Mouse (Mus musculus): ENCODE results near the gene Mllt10.
A peak's percentile ranks its signal among the peaks of the same experiment; 100 is the strongest.

The Mllt10 gene

DNA sequence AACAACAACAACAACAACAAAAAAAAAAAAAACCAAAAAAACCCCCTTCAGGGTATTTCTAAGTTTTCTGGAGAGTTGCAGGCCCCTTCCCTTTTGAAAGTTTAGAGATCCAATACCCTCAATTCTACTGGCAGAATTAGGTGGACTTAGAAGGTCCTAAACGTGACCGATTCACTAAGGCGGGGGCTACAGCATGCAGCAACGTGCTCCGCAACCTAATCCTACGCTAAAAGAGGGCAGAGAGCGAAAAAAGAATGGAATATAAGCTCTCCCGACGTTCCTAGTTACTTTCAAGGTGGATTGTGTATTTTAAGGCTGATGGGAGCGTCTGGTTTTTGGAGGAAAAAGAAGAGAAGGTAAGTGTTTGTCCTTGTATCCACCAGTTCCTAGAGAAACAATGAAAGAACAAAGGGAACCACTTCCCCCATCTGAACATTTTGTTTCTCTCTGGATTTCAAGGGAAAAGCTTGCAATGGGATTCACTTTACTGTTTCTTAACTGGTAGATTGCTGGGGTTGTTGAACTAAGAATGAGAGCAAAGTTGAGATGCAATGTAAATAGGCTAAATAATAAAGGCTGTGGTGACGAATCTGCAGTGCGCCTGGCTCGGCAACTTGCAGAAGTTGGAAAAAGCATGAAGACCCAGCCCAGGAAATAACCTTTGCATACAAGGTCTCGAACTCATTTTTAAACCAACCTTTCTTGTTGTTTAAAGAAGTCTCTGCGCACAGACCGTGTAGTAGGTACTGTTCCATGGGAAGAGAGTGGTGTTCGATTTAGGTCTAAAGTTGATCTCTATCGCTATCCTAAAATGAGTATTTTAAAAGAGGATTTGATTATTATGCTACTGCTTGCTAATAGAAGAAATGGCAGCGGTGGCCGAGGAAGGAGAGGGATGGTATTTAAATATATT is at the start of gene Mllt10:
Gene Mllt10 (plus strand): TSS at position 222 of the 913 bp plus-strand sequence.
- no peak for DNase-seq (ENCODE audit: low read depth, low spot score)

DNA sequence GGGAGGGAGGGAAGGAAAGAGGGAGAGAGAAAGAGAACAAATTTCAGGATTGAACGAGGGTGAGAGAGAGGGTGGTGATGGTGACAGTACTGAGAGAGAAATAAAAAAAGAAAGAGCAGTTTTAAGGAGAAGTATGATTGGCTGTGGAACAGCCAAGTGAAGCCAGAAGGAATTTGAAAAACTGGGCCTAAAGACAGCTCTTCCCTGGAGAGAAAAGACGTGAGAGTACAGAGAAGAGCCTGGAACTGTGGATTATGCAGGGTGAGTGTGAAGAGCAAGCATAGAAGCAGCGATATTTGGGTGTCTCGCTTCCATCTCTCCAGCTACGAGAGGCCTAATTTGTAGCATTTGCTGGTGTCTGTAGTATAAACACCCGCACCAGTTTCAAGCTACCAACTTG is 43.8 kb upstream of the Mllt10 start:
- no peak for DNase-seq (ENCODE audit: low read depth, low spot score)

DNA sequence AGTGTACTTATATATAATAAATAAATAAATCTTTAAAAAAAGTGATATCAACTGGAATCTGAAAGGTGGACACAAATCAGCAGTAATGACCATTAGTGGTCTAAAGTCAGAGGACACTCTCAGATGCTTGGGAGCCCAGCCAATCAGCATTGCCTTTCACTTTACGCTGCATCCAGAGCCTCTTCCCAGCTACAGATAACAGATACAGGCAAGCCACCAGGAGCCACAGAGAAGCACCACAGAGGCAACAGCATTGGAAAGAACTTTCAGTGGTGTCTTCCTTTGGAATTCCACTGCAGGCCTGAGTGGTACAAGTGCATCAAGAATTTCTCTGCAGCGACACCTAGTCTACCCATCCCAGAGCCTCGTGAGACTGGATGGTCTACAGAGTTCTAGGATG is 42.2 kb upstream of the Mllt10 start:
- DNase-seq (ENCODE audit: low read depth, low spot score): no peak

DNA sequence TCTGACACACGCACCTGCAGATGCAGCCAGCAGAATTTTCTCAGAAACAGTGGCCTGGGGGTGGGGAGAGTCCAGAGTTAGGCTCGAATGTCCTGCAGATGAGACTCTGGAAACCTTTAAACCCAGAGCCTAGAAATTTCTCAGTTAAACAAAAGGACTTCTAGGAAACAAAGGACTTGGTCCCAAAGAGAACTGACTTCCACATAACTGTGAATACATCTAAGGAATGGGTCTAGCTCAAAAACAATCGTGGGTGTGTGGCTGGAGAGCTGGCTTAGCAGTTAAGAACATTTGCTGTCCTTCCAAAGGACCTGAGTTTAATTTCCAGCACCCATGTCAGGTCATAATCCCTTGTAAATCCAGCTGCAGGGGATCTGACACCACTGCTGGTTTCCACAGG is 39.5 kb upstream of the Mllt10 start:
- DNase-seq (ENCODE audit: low read depth, low spot score): no peak

DNA sequence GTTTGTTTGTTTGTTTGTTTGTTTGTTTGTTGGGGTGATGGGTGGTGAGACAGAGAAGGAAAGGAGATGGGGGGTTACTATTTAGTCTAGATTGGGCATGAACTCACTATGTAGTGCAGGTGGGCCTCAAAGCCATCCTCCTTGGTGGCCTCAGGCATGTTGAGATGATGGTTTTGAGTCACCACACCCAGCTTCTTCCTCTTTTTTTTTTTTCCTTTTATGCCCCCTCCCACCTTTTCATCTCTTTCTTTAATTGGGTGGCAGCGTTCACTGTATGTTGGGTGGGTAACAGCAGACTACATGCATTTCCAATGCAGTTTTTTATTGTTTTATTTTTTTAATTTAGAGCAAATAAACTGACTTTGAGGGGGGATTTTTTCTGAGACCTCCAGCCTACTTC is 38.4 kb upstream of the Mllt10 start:
- DNase-seq (ENCODE audit: low read depth, low spot score): no peak

DNA sequence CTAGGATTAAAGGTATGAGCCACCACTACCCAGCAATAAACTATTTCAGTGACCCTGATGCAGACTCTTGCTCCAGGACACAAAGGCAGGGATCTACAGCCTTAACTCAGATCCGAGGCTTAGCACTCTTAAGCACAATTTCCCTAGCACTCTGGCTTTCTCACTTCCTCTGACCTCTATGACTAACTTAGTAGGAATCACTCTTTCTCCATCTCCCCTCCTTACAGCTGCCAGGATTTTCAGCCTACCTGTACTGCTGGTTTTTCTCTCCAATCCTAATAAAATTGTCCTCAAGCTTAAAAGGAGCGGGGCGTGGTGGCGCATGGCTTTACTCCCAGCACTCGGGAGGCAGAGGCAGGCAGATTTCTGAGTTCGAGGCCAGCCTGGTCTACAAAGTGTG is 37.7 kb upstream of the Mllt10 start:
- DNase-seq (ENCODE audit: low read depth, low spot score): no peak

DNA sequence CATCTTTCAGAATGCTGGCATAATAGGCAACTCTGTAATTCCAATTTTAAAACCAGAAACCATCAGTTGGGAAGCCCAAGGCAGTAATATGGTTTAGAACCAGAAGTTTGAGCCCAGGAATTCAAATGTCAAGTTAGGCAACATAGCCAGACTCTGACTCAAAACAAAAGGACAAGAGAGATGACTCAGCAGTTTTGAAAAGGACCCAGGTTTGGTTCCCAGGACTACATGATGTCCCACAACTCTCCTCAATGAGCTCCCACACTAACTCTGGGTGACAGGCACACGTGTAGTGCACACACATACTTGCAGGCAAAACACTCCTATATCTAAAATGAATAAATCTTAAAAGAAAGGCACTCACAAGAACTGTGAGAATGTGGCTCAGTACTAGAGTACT is 35.9 kb upstream of the Mllt10 start:
- DNase-seq (ENCODE audit: low read depth, low spot score): no peak

DNA sequence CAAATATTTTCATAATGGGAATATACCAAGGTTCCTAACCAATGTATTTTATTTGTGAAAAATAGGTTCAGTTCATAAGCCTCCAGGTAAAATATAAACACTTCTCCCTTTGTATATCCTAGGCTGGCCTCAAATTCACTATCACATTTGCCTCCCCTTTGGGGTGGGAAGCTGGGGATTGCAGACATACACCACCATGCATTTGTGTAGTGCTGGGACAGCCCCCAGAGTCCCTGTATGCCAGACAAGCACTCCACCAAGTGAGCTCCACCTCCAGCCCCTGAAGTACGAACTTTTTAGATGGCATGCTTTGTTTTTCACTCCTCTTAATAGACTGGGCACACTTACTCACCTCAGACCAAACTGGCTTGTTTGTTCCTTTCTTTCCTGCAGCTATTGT is 32.2 kb upstream of the Mllt10 start:
- no peak for DNase-seq (ENCODE audit: low read depth, low spot score)

DNA sequence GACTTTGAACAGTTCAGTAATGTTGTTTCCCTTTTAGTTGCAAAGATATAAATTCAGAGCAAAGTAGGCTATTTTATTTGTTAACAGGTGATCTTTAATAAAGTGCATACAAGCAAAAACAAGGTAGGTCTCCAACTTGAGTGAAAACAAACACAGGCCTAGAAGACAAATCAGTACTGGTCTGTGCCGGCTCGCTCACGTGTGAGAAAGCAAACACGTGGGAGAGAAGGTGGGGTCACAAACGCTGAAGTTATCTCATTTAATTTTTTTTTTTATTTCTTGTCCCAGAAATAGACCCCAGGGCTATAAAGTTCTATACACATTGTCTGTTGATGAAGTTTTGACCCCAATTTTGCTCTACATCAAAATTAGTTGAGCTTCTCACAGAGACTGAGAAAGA is 29.9 kb upstream of the Mllt10 start:
- no peak for DNase-seq (ENCODE audit: low read depth, low spot score)

DNA sequence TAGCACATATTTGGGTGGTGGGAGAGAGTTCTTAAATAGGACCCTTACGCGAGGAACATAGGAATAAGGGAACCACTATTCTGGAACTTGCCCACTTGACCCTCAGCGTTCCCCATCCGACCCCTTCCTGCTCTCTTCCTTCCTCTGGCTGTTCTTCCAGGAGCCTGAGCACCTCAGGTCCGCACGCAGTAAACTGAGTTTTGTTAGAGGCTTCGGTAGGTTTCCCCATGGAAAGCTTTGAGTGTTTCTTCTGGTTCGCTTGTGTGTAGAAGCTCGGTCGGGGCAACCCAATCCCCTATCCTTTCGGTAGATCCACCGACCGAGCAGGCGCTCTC is 29.3 kb upstream of the Mllt10 start:
- DNase-seq (ENCODE audit: low read depth, low spot score): no peak

DNA sequence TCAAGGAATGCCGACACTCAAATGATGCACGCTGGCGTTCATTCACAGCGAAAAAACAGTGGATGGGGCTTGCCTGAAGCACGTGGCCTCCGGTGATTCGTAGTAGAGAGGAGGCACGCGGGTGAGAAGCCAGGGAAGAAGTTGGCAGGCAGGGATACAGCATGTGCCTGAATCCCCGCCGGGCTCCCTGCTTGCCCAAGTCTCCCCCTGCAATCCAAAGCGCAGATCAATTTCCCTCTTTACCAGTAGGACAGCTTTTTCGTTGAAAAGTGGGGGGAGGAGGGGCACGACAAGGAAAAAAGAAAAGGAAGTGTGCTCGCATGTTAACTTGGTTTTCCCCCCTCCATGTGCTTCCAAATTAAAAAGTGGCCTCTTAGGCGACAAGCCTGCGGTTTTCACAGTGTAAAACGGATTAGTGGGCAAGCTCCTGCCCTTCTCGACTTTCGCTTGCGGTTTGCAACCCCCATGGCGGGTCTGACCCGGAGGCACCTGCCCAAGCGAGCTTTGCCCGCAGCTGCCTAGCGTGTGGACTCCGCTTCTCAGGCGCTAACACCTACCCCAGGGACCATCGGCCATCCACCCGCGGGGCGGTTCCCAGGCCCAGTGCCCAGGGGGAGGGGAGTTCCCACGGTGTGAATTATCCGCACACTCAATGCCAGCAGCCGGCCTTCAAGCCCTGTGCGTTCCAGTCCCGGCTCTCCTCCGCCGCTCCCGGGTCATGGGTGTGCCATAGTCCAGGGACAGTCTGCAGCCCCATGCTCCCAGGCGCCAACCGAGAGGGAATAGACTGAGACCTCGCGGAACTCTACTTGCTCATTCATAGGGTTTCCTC is 28.7 kb upstream of the Mllt10 start:
- DNase-seq (ENCODE audit: low read depth, low spot score): no peak

DNA sequence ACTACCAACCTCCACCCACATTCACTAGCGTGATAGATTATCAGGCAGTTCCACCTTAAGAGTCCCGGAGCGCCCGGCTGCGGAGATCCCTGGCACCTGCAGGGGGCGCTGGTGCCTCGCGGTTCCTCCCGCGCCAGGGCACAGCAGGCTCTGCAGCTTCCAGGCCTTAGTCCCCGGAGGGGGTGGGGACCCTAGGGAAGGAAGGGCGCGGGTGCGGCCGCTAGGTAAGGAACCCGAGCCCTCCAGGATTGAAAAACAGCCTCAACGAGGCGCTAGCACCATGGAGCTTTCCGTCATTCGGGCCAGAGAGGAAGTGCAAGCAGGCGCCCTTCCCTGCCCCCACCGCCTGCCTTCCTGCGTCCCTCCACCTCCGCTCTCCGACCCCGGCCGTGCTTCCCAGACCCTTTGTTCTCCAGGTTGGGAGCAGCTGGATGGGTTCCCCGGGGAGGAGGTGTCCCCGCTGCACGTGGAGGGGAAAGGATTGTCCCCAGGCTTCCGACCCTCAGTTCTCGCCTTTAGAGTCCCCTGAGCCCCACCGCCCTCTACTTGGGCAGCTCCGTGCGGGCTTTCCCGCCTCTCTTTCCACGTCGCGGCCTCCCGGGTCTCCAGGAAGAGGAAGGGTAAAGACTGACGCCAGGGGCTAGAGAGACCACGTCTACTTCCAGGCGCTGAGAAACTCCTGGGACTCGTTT is 27.4 kb upstream of the Mllt10 start:
- peak; percentile 91 for DNase-seq (ENCODE audit: low read depth, low spot score)

DNA sequence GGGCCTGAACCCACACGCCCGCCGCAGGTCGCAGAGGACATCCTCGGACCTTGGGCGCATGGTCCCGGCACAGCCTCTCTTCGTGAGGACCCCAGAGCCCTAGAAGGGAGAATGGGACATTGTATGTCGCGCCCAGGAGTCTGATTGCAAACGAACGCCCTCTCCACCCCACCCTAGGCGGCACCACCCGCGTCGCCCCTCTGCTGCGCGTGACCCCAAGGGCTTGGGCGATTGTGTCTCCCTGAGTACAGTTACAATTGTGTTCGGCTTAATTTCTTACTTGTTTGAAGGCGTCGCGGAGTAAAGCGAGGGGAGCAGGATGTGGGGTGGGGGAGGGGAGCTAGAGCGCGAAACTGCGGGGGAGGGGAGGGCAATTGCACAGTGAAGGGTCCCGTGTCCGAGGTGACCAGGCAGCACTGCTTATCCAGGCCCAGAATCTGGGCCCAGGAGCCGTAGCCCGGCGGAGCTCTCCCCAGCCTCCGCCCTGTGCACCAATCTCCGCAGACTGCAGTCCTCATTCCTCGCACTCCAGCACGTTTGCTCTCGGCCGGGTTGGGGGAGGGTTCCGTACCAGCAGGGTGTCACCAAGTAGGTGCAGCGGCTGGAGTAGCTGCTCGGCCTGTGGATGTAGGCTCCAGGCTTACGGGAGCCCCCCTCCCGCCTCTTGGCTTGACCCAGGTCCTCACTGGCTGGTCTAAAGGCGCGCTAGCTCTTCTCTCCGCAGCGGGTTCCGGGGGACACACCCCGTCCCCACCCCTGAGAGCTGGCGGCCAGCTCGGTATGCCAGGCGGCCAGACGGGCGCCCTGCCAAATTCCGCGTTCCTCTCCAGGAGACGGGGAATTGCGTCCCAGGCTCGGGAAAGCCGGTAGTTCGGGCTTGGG is 26.7 kb upstream of the Mllt10 start:
- DNase-seq (ENCODE audit: low read depth, low spot score): no peak

DNA sequence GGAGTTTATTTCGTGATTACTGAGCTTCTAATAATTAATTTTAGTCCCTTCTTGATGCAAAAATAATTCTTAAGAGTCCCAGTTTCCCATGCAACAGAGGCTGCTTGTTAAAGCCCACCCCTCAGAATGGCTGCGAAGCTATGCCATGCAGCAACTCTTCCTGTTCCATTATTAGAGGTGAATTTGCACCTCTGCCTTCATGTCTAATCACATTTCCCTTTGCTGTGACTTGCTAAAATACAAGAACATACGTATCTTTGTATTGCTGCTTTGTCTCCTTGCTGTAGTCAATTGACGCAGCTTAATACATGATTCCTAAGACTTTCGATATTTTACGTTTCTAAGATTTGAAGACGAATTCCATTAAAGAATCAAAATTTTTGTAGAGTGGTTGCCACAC is 25.4 kb upstream of the Mllt10 start:
- DNase-seq (ENCODE audit: low read depth, low spot score): no peak

DNA sequence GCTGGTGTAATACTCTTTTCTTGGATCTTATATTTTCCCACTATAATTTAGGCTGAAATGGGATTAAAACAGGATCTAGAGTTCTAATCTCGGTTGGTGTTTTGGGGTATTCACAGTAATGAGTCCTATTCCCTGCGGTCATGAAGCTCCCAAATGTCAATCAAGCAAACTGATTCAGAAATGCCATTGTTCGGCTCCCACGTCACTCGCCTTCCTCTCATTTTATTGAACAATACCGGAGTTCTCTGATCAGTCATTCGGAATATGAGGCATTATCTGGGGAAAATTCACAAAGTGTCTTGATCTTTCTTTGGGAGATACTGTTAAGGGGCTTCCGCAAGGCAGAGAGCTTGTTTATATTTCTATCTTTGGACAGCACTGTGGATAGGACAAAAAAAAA is 24.5 kb upstream of the Mllt10 start:
- DNase-seq (ENCODE audit: low read depth, low spot score): no peak

DNA sequence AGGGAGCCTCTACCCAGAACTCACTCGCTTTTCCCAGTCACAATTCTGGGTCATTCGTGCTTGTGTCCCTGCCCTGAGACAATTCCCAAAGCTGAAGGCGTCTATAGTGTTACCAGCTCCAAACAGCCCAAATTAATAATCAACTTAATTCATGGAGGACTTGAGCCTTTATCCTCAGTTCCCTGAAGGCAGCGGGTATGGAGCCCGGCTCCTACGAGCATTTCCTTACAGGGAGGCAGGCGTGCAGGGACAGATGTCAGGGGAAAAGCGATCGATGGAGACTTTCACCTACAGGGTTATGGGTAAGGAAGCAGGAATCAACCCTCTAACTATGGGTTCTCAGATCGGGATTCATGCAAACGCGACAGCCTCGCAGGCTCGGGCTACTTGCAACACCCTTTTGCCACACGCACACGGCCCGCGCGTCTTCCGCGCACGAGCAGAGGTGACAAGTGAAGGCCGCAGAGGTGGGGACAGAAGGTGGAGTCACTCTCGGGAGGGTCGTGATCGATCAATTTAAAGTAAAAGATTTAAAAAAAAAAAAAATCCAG is 23.7 kb upstream of the Mllt10 start:
- no peak for DNase-seq (ENCODE audit: low read depth, low spot score)

DNA sequence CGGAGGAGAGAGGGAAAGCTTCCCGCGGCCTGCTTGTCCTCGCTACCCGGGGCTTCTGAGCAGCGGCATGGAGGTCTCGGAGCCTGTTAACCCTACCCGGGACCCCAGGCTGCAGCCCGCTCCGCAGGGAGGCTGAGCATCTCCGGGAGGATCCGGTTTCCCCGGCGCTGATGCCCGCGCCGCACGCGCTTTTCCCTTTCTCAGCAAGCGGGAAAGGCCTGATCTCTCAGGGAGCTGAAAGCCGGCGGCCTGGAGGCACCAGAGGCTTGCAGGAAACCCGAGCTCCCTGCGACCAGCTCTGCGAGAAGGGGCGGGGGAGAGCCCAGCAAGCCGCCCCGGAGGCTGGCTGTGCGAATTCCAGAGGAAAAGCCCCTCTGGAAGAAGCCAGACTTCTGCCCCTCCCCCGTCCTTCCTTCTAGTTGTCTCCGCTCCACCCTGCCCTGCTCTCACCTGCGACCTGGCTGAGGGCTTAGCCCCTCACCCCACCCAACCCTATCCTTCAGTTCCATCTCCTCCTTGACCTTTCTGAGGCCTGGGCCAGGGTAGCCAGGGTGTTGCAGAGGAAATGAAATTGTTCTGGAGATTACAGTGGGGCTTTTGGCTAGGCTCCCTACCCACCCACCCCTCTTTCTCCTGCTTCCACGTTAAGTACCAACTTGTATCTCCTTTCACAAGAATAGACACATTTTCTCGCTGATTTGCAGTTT is 23.1 kb upstream of the Mllt10 start:
- DNase-seq (ENCODE audit: low read depth, low spot score): no peak

DNA sequence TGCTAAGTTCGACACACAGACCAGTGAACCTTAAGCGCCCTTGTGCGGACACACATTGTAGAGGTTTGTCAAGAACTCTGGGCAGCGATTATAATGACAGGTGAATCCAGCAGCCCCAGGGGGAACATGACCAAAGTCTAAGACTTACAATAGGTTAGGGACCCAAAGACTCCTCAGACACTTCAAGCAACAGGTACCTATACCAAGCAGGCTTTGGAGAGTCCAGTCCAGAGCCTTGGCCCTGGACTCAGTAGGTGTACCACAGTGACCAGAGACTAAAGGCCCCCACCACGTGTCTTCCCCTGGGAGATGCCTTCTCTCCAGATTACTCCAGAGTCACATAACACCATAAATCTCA is 22.5 kb upstream of the Mllt10 start:
- DNase-seq (ENCODE audit: low read depth, low spot score): no peak

DNA sequence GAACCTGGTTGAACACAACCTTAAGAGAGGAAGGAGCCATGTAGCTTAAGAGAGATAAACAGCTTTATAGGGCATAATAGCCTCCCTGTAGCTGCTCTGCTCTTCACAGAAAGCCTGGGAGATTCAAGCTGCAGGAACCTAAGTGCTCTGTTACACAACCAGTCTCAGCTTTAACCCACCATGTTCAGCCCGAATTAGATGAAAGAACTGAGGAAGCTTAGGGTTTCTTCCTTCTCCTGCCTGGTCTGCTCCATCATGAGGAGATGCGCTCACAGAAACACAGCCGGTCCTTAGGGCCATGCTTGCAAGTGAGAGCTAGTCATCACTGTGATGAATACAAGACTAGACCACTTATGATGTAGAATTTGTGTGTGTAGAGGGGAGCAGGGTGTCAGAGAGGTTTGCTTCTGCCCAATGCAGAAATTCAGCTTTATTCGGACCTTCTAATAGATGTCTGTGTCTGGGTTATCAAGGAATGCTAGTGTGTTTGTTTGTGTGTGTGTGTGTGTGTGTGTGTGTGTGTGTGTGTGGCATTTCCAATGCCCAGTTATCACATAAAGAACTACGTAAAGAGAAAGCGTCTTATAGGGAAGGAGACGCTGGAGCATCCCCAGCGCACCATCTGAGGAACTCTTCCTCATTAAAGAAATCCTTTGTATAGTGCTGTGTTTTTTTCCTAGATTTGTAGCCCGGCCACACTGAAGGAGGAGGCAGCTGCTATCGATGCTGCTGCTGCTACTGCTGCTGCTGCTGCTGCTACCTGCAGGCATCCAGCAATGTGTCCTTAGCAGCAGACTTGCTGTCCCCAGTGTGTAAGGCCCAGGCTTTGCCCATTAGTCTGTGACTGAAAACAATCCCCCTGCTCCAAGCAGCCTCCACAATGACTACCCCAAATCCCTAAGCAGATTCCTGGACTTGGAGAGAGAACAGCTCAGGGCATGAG is 21.6 kb upstream of the Mllt10 start:
- DNase-seq (ENCODE audit: low read depth, low spot score): no peak
